Mouse (Mus musculus) induced T-regulatory cell, adult 2 months (primary cell): ENCODE data around the gene 4933436I01Rik.

Experiments used
- DNase-seq: peaks from one replicate; pipeline ENCODE4 v3.0.0-alpha.2; 2012; ENCODE audit warnings: low read depth

Gene 4933436I01Rik

GRCm38 (mm10) chrX:67921350-67921749 lies at the start of gene 4933436I01Rik:
Gene 4933436I01Rik, minus strand, starts transcription at chrX:67921450.
- DNase-seq, result no peak

- DNase-seq, result no peak
Measured at GRCm38 (mm10) chrX:67924769-67925470, 3.7 kb upstream of the 4933436I01Rik start.

GRCm38 (mm10) chrX:67883406-67883805 lies 37.8 kb downstream of the 4933436I01Rik start:
- no peak for DNase-seq
